Mouse (Mus musculus): ENCODE measurements around the gene Armc12. TPM values are rescaled to one million over a fixed set of nuclear protein-coding genes. Genes with fewer than 3 reads are reported as not detected.
"Not testable (repeated sequence)": the region's sequence is repeated elsewhere in the genome, so short reads cannot be mapped to it uniquely, and the experiment has no call there.

Gene Armc12
- polyA plus RNA-seq, 1 experiment from 2014 or later, result not detected

DNA sequence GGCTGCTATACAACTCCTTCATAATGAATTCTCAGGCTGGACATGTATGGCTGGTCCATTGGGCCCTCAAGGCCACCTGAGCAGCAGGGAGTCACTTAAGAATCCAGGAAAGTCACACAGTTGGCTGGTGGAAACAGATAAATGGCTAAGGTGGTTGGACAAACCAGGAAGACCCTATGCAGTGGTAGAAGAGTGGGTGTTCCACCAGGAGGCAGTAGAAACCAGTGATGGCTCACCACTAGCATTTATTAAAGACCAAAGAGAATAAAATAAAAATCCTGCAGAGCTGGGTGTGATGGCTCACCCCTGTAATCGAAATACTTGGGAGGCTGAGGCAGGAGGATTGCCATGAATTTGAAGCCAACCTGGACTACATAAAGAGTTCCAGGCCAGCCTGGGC is 16.3 kb downstream of the Armc12 start:
- no peak overlapping the region for H3K9ac ChIP-seq (replicated peaks; ENCODE audit: low read depth, low read length)
- no peak overlapping the region for H3K4me3 ChIP-seq (ENCODE audit: low read depth, low read length)
- 73% methylated on average over 1 of the region's 1 CpGs for WGBS
- H3K9me3 ChIP-seq (ENCODE audit: control insufficient read depth, low read length), result no peaks in the 10 kb centered on the region
- no peak overlapping the region for H3K4me2 ChIP-seq (ENCODE audit: low read depth, low read length)
- H3K27ac ChIP-seq (ENCODE audit: low read depth, low read length), result no peak overlapping the region
- H3K27me3 ChIP-seq (ENCODE audit: control insufficient read depth, insufficient read depth, low read length), result no peaks in the 10 kb centered on the region
- H3K36me3 ChIP-seq (ENCODE audit: control insufficient read depth, insufficient read depth, low read length), result no peaks in the 10 kb centered on the region
- no peak for ATAC-seq (ENCODE audit: low read depth)
- H3K4me1 ChIP-seq (ENCODE audit: control insufficient read depth, insufficient read depth, low read length), result no peaks in the 10 kb centered on the region

DNA sequence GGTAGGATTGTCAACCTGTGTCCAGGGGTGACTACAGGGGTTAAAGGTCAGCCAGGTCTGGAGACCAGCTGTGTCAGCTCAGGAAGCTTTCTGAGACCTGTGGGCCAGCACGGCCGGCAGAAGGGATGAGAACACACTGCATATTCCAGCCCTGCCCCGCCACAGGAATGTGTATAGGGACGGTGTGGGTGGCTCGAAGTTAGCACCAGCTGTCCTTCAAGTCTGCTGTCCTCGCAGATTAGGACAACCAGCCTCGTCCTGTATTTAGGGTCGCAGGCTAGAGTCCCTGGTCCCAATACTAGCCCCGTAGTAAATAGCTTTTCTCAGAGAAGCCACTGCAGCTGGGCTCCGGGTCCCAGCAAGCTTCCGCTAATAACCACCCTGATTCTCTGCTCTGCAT is 17.9 kb downstream of the Armc12 start:
- Histone ChIP-seq H3K9ac (replicated peaks; ENCODE audit: low read depth, low read length) (no peak overlapping the region), H3K4me1 (ENCODE audit: control insufficient read depth, insufficient read depth, low read length) (no peaks in the 10 kb centered on the region), H3K27ac (ENCODE audit: low read depth, low read length) (no peak overlapping the region), H3K9me3 (ENCODE audit: control insufficient read depth, low read length) (no peaks in the 10 kb centered on the region), H3K4me3 (ENCODE audit: low read depth, low read length) (no peak overlapping the region), H3K36me3 (ENCODE audit: control insufficient read depth, insufficient read depth, low read length) (no peaks in the 10 kb centered on the region), H3K27me3 (ENCODE audit: control insufficient read depth, insufficient read depth, low read length) (no peaks in the 10 kb centered on the region), H3K4me2 (ENCODE audit: low read depth, low read length) (no peak overlapping the region)
- no peak for ATAC-seq (ENCODE audit: low read depth)
- WGBS, result 74% methylated on average over 11 of the region's 11 CpGs

DNA sequence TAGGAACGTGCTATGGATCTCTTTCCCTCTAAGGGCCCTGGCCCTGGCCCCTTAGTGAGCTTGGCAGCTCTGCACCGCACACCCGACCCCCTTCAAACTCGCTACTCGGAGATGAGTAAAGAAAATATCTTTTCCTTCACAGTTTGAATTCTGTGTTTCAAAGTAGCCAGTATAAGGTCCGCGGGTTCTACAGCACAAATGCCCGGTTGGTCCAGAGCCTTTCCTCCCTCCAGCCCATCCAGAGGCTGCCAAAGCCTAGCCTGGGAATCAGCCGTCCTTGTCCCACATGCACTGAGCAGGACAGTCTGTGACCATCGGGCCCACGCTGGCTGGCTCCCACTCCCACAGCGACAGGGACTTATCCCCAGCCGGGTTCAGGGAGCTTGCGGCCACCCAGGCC is 18.5 kb downstream of the Armc12 start, which contains the start of gene Clpsl2:
Gene Clpsl2 (plus strand): TSS at position 301 of the 400 bp plus-strand sequence.
- no peak within 1 kb of the TSS for H3K9ac ChIP-seq (replicated peaks; ENCODE audit: low read depth, low read length)
- H3K27ac ChIP-seq (ENCODE audit: low read depth, low read length), result no peak within 1 kb of the TSS
- H3K4me3 ChIP-seq (ENCODE audit: low read depth, low read length), result no peak within 1 kb of the TSS
- no peak for ATAC-seq (ENCODE audit: low read depth)
- no peak within 1 kb of the TSS for H3K4me2 ChIP-seq (ENCODE audit: low read depth, low read length)
- no peaks in the 10 kb centered on the region for H3K36me3 ChIP-seq (ENCODE audit: control insufficient read depth, insufficient read depth, low read length)
- H3K4me1 ChIP-seq (ENCODE audit: control insufficient read depth, insufficient read depth, low read length), result no peaks in the 10 kb centered on the region
- no peaks in the 10 kb centered on the region for H3K27me3 ChIP-seq (ENCODE audit: control insufficient read depth, insufficient read depth, low read length)
- H3K9me3 ChIP-seq (ENCODE audit: control insufficient read depth, low read length), result no peaks in the 10 kb centered on the region
- WGBS, result 83% methylated on average over 14 of the region's 14 CpGs

DNA sequence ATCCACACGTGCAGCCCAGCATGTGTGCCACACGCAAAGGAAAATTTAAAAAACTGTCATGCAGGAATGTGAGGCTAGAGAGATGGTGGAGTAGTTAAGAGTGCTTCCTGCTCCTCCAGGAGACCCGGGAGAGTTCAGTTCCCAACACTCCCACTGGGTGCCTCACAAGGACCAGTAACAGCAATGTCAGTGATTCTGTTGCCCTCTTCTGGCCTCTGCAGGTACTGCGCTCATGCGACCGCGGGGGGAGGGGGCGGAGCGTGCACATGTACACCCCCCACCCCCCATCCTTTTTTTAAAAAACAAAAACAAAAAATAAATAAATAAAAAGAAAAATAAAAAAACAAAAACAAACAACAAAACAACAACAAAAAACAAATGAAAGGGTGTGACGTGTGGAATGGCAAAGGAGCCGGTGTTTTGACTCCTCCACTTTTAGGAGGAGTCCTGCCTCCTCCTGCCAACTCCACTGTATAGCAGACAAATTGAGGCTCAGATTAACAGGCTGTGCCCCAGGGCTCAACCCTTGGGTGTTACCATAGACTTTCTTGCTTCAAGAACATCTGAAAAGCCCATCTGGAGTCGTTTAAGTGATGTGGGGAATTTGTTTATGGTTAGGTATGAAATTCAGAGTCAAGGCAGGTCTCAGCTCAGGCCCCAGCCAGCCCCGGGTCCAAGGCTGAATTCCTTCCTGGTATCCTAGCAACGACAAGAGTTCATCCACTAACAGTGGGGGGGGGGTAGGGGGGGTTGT is 22.6 kb downstream of the Armc12 start:
- 5% methylated on average over 14 of the region's 14 CpGs for WGBS
- Histone ChIP-seq H3K4me3 (ENCODE audit: low read depth, low read length) (no peak overlapping the region), H3K27ac (ENCODE audit: low read depth, low read length) (no peak overlapping the region), H3K4me2 (ENCODE audit: low read depth, low read length) (no peak overlapping the region), H3K9me3 (ENCODE audit: control insufficient read depth, low read length) (no peaks in the 10 kb centered on the region), H3K36me3 (ENCODE audit: control insufficient read depth, insufficient read depth, low read length) (no peaks in the 10 kb centered on the region), H3K27me3 (ENCODE audit: control insufficient read depth, insufficient read depth, low read length) (no peaks in the 10 kb centered on the region), H3K9ac (replicated peaks; ENCODE audit: low read depth, low read length) (no peak overlapping the region), H3K4me1 (ENCODE audit: control insufficient read depth, insufficient read depth, low read length) (no peaks in the 10 kb centered on the region)
- ATAC-seq (ENCODE audit: low read depth), result no peak

DNA sequence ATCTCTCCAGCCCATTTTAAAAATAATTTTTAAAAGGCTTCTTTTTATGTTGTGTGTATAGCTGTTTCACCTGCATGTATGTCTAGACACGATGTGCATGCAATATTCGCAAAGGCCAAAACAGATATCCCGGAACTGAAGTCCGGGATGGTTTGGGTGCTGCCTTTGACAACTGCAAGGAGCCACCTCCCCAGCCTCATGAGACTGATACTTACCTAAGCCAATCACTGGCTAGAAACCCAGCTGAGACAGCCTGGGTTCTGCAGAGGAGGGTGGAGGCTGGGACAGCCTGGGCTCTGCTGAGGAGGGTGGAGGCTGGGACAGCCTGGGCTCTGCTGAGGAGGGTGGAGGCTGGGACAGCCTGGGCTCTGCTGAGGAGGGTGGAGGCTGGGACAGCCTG is 23.4 kb downstream of the Armc12 start:
- not testable (repeated sequence) for H3K9me3 ChIP-seq (ENCODE audit: control insufficient read depth, low read length); H3K27me3 ChIP-seq (ENCODE audit: control insufficient read depth, insufficient read depth, low read length); H3K4me2 ChIP-seq (ENCODE audit: low read depth, low read length); H3K9ac ChIP-seq (replicated peaks; ENCODE audit: low read depth, low read length); H3K27ac ChIP-seq (ENCODE audit: low read depth, low read length); H3K4me1 ChIP-seq (ENCODE audit: control insufficient read depth, insufficient read depth, low read length); ATAC-seq (ENCODE audit: low read depth); H3K36me3 ChIP-seq (ENCODE audit: control insufficient read depth, insufficient read depth, low read length); H3K4me3 ChIP-seq (ENCODE audit: low read depth, low read length)
- 94% methylated on average over 4 of the region's 4 CpGs for WGBS

DNA sequence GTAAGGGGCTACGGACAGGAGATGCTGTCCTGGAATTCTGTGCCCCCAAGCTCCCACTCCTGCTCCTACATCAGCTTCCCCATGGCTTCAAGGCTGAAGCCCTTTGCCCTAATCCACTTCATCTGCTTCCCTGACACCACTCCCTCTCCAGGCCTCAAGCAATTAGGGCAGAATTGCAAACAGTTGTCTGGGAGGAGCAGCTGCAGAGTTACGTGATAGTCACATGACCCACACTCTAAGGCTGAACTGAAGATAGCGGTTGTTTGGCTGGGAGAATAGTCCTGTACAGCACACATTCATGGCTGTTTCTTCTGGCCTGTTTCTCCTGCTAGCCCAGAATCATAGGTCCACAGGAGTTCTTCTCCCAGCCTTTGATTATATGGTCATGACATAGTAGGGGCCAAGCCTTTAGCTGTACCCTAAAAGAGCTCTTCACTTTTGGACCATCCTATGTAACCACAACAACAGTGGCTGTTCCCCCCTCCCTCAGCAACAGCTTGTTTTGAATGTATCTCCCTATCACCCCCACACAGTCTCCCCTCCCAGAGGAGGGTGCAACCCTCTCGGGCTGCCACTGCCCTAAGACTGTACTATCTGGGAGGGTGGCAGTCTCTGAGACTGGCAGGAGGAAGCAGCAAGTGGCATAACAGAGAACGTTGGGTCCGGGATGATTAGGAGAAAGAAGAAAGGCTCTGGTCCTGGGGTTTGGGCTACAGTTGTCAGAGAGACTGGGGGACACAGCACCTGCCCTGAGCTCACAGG is 26.2 kb downstream of the Armc12 start:
- WGBS, result 58% methylated on average over 6 of the region's 6 CpGs
- ATAC-seq (ENCODE audit: low read depth), result no peak

DNA sequence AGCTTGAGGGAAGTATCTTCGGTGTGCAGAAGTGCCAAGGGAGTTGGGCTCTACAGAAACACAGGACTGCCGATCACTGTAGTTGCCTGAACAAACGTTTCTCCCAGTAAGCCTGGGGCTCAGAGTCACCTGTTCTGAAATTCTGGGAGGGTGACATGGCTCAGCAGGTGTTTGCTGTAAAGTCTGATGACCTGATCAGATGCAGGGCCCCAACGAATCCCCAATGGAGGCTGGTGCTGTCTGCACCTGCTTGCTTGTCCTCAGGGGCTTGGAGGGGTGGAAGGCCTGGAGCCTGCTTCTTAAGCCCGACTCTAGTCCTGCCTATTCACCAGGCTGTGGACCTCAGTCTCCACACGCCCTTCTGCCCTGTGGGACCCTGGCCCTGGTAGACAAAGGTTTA is 27.2 kb downstream of the Armc12 start:
- ATAC-seq (ENCODE audit: low read depth), result no peak

More for the DNA sequence above, 26.2 kb downstream of the Armc12 start:
- Histone ChIP-seq H3K36me3 (ENCODE audit: control insufficient read depth, insufficient read depth, low read length) (no peaks in the 10 kb centered on the region), H3K9ac (replicated peaks; ENCODE audit: low read depth, low read length) (no peak overlapping the region), H3K27ac (ENCODE audit: low read depth, low read length) (no peak overlapping the region), H3K9me3 (ENCODE audit: control insufficient read depth, low read length) (no peaks in the 10 kb centered on the region), H3K4me2 (ENCODE audit: low read depth, low read length) (no peak overlapping the region), H3K4me3 (ENCODE audit: low read depth, low read length) (no peak overlapping the region), H3K27me3 (ENCODE audit: control insufficient read depth, insufficient read depth, low read length) (no peaks in the 10 kb centered on the region), H3K4me1 (ENCODE audit: control insufficient read depth, insufficient read depth, low read length) (no peaks in the 10 kb centered on the region)

DNA sequence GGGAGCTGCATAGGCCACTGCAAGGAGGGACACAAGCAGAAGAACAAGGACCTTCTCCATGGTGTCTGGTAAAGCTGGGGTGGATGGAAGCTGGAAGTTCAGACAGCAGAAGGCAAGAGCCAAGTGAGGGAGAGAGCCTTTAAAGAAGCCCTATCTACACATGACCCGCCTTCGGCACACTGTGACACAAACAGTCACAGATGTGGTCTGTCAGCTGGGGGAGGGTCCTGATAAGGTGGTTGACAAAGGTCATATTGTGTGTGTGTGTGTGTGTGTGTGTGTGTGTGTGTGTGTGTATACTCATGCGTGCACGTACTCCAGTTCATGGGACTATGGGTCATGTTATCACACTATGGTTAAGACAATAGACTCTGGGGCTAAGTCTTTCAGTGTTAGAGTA is 30.0 kb downstream of the Armc12 start, which contains the start of gene Clps:
Gene Clps (minus strand): TSS at position 169 of the 400 bp plus-strand sequence.
- 95% methylated on average over 4 of the region's 4 CpGs for WGBS
- no peaks in the 10 kb centered on the region for H3K27me3 ChIP-seq (ENCODE audit: control insufficient read depth, insufficient read depth, low read length)
- H3K36me3 ChIP-seq (ENCODE audit: control insufficient read depth, insufficient read depth, low read length), result no peaks in the 10 kb centered on the region
- H3K9ac ChIP-seq (replicated peaks; ENCODE audit: low read depth, low read length), result no peak within 1 kb of the TSS
- H3K4me1 ChIP-seq (ENCODE audit: control insufficient read depth, insufficient read depth, low read length), result no peaks in the 10 kb centered on the region
- no peak for ATAC-seq (ENCODE audit: low read depth)
- no peak within 1 kb of the TSS for H3K4me2 ChIP-seq (ENCODE audit: low read depth, low read length)
- H3K27ac ChIP-seq (ENCODE audit: low read depth, low read length), result no peak within 1 kb of the TSS
- H3K9me3 ChIP-seq (ENCODE audit: control insufficient read depth, low read length), result no peaks in the 10 kb centered on the region
- H3K4me3 ChIP-seq (ENCODE audit: low read depth, low read length), result no peak within 1 kb of the TSS

More for the DNA sequence above, 27.2 kb downstream of the Armc12 start:
- Histone ChIP-seq H3K4me1 (ENCODE audit: control insufficient read depth, insufficient read depth, low read length) (no peaks in the 10 kb centered on the region), H3K36me3 (ENCODE audit: control insufficient read depth, insufficient read depth, low read length) (no peaks in the 10 kb centered on the region), H3K4me2 (ENCODE audit: low read depth, low read length) (no peak overlapping the region), H3K9me3 (ENCODE audit: control insufficient read depth, low read length) (no peaks in the 10 kb centered on the region), H3K9ac (replicated peaks; ENCODE audit: low read depth, low read length) (no peak overlapping the region), H3K4me3 (ENCODE audit: low read depth, low read length) (no peak overlapping the region), H3K27ac (ENCODE audit: low read depth, low read length) (no peak overlapping the region), H3K27me3 (ENCODE audit: control insufficient read depth, insufficient read depth, low read length) (no peaks in the 10 kb centered on the region)
- WGBS, result 76% methylated on average over 6 of the region's 6 CpGs

DNA sequence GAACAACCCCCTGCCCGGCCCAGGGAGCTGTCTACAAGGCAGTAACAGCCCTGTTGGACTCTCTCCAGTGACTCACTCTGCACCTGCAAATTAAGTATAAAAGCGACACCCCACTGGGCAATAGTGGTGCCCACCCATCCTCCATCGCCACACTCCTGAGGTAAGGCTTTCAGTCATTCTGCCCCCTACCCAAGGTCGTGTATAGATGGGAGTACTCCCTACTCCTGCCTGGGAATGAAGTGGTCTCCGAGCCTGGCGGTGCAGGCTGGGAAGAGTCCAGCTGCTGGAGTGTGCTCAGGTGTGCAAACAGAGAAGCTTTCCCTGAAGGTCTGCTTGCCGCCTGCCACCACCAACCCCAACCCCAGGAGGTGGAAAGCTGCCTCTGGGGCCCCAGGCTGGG is 31.0 kb downstream of the Armc12 start:
- Histone ChIP-seq H3K4me3 (ENCODE audit: low read depth, low read length) (no peak overlapping the region), H3K36me3 (ENCODE audit: control insufficient read depth, insufficient read depth, low read length) (no peaks in the 10 kb centered on the region), H3K27ac (ENCODE audit: low read depth, low read length) (no peak overlapping the region), H3K4me1 (ENCODE audit: control insufficient read depth, insufficient read depth, low read length) (no peaks in the 10 kb centered on the region), H3K9ac (replicated peaks; ENCODE audit: low read depth, low read length) (no peak overlapping the region), H3K4me2 (ENCODE audit: low read depth, low read length) (no peak overlapping the region), H3K9me3 (ENCODE audit: control insufficient read depth, low read length) (no peaks in the 10 kb centered on the region), H3K27me3 (ENCODE audit: control insufficient read depth, insufficient read depth, low read length) (no peaks in the 10 kb centered on the region)
- no peak for ATAC-seq (ENCODE audit: low read depth)
- WGBS, result 68% methylated on average over 7 of the region's 7 CpGs
